Mouse (Mus musculus) mouse embryonic stem cell (cell line): ENCODE results near the gene Klhl29.

Experiments used
- in situ Hi-C, 2 experiments: fragments of 300-500 bp; cut with MboI; formaldehyde crosslinking; loops; 1 replicate in 1 of 2; 3 replicates in 1 of 2; pipeline ENCODE4 v1.14.3; 2019 to 2020; ENCODE audit warnings: low sequenced_read_pairs in 2 of 2, low pct_unique_long_range_greater_than_20kb in 1 of 2, mixed read lengths in 1 of 2; ENCODE audit not compliant: unreplicated experiment in 1 of 2

The Klhl29 gene

GRCm38 (mm10) chr12:5119286-5119685, 256.2 kb downstream of the Klhl29 start:
- in situ Hi-C loops: no loop called here

DNA sequence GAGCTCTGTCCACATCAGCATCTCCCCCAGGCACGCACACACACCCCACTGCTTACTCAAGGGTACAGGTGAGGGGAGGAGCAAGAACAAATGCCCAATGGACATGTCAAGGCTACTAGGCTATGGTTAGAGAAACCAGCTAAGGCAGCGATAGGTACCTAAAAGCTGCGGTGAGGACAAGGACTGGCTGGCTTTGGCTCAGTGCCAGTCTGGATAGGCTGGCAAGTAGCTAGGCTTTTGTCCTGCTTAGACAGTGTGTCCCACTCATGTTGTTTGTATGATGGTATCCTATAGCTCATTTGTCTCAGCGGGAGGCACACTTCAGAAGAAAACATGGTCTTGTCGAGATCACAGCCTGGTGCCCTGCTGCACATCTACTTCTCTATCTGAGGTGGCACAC, 258.9 kb downstream of the Klhl29 start:
- in situ Hi-C loops: no loop called here

DNA sequence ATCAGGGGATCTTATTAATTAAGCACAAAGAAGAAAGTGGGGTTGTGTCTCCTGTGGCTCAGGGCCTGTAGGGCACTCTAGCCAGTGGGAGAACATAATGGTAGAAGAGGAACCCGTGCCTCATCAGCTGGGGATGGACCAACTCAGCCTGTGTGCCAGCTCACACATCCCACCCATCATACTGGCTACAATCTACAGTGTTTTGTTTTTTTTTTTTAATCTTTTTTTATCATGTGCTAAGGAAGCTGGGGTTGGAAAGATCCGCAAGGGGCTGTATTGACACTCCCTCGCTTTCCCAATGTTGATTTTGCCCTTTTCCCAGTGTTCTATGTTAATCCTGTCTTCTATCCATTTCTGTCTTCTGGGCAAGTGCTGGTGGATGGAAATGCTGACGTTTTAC, 260.9 kb downstream of the Klhl29 start:
- in situ Hi-C loops: no loop called here

- in situ Hi-C loops: no loop called here
Measured at GRCm38 (mm10) chr12:5111343-5111742, 264.1 kb downstream of the Klhl29 start.

GRCm38 (mm10) chr12:5108613-5109012, 266.9 kb downstream of the Klhl29 start:
- in situ Hi-C loops: no loop called here

GRCm38 (mm10) chr12:5107795-5108194, 267.7 kb downstream of the Klhl29 start:
- in situ Hi-C loops: no loop called here

GRCm38 (mm10) chr12:5104422-5105052, 270.9 kb downstream of the Klhl29 start:
- in situ Hi-C loops: no loop called here

GRCm38 (mm10) chr12:5101411-5102024, 274.0 kb downstream of the Klhl29 start:
- in situ Hi-C loops: no loop called here

DNA sequence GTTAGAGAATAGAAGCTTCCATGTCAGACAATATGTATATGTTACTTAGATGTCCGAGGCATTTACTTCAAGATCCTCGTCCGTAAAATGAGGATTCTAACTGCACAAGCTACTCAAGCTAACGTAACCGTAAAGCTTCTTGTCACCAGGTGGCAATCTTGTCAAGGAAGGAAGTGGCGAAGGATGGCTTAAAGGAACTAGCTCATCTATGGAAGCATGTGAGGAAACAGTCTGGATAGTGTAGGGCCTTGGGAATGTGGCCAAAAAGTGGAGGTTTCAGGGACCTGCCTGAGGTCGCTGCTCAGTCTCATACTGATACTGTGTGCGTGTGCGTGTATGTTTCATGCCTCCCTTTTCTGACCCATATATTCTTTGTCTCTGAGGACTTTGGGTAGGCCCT, 275.9 kb downstream of the Klhl29 start:
- in situ Hi-C loops: no loop called here

GRCm38 (mm10) chr12:5088639-5089038, 286.8 kb downstream of the Klhl29 start:
- in situ Hi-C loops: no loop called here

DNA sequence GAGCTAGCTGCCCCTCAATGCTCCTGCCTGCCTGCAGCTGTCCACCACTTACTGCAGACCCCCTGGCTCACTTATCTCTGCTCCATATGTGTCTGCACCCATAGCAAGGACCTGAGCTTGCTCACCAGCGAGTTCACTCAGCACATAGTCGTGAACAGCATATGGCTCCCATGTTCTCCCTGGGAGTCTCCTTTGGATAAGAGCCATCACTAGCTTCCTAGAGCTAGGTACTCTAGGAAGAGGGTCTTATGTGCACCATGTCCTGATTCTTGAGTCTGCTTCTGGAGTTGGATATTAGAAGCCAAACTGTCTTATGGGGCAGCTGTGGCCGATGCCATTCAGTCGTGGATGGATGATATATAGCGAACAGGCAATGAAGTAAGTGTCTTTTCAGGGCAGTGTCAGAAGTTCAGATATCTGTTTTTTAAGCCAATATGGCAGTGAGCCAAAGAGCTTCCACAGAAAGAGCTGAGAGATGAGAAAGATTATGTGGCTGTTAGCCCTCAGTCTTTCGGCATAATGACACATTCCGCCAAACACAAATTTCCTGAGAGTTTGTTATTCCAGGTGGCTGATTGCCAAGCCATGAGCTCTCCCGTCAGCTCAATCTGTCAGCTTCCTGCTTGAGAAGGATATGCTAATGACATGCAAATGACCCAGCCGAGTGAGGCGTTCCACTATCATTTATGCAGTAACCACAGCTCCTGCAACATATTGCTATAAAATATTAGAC, 287.5 kb downstream of the Klhl29 start:
- in situ Hi-C loops: no loop called here

DNA sequence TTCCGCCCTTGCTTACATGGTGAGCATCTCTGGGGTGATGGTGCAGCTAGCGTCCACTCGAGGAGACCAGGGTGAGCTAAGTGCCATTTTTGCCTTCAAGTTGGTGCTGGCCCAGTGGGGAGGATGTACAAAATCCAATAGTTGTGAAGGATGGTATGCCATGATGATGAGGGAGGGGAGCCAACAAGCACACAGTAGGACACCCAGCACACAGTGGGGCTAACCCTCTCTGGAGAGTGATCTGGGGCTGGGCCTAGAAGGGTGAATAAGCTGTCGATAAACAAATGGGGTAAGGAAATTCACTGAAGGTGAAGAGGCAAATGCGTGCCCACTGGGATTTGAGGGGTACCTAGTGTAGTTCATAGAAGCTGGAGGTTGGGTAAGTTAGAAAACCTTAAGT, 290.8 kb downstream of the Klhl29 start:
- in situ Hi-C loops: no loop called here

GRCm38 (mm10) chr12:5081480-5081879, 294.0 kb downstream of the Klhl29 start:
- in situ Hi-C loops: no loop called here

GRCm38 (mm10) chr12:5073191-5073590, 302.3 kb downstream of the Klhl29 start:
- in situ Hi-C loops: no loop called here

GRCm38 (mm10) chr12:5070131-5070530, 305.4 kb downstream of the Klhl29 start:
- in situ Hi-C loops: no loop called here

DNA sequence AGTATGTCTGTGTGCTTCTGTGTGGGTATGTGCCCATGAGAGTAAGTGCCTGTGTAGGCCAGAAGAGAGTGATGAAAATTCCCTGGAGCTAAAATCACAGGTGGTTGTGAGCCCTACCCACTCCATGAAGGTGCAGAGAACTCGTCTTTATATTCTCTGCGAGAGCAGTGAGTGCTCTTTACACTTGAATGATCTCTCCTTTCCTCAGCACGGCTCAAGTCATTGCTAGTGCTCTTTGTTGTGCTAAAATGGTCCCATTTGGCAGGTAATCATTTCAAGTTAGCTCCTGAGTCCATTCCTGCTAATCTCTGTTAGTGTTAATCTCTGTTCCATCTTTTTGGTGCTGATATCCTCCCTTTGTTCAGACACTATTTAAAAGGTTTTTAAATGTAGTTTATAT, 307.9 kb downstream of the Klhl29 start:
- in situ Hi-C loops: no loop called here

- in situ Hi-C loops: no loop called here
Measured at GRCm38 (mm10) chr12:5048104-5048503, 327.4 kb downstream of the Klhl29 start.

DNA sequence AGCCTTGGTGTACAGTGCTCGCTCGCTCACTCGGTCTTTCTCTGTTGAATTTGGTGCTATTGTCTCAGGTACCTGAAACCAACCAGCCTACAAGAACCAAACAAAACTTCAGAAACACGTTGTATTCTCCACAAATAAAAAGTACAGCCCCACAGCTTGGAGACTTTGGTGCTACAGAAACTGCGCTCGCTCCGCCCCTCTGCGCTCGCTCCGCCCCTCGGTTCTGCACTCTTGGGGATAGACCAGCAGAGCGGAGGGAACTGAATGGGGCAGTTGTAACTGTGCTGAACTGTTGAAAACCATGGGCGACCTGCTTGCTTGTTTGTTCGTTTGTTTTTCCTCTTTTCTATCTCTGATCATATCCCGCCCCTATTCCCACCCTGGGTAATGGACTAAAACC, 331.3 kb downstream of the Klhl29 start:
- in situ Hi-C loops: no loop called here

GRCm38 (mm10) chr12:5038008-5038407, 337.5 kb downstream of the Klhl29 start:
- in situ Hi-C loops: no loop called here

- in situ Hi-C loops: no loop called here
Measured at GRCm38 (mm10) chr12:5029035-5029434, 346.4 kb downstream of the Klhl29 start.
